ENCODE assay signal across 9 mouse cellular contexts in the genomic region with DNA sequence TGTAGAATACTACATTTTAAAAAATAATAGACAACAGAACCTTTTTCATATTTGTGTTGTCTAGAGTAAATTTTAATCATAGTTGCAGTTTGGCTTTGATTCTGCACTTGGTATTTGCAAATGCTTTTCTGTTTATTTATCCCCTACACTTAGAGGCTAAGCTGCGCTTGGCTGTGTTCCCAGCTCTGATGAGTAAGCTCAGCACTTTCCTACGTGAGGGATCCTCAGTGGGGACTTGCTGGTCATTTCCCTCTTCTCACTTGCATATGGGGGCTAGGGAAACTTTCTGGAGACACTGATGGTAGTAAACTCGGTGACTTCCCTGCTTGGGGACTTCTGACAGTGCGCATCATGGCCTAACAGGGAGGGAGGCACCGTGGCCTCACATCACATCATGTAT. TPM values are rescaled to one million over a fixed set of nuclear protein-coding genes. Genes with fewer than 3 reads are reported as not detected.
DNase-seq lines count a peak whose midpoint lies in the region; ATAC-seq and TF ChIP-seq lines count a peak whose summit lies in the region.
"Had no signal": no experiment of that assay in that cellular context is flagged by ENCODE, and none has a peak within 500 bp of the region (broad histone marks: within the 10 kb centered on the region; RNA-seq: fewer than 3 reads in every experiment).

No protein-coding gene starts in this region.

- no peak for TF ChIP-seq CTCF in kidney, adult 2 months (conservative IDR thresholded peaks at IDR 0.05; ENCODE audit: insufficient read depth, insufficient read length, low read depth, low read length)
- no peak for TF ChIP-seq CTCF in Patski (IDR thresholded peaks at IDR 0.05)

- no peaks in the 10 kb centered on the region for H3K9me3 ChIP-seq in kidney, embryonic 14.5 days (ENCODE audit: control insufficient read depth, low read length)
- H3K9me3 ChIP-seq: hindbrain, embryonic 15.5 days had no signal

- POLR2A ChIA-PET in Patski (lab: Charles Lee) = no interaction called here

- TF ChIP-seq POLR2A in kidney, adult 2 months (IDR thresholded peaks at IDR 0.05; ENCODE audit: low read depth, low read length) = no peak

- no peak overlapping the region for H3K9ac ChIP-seq in kidney, embryonic 14.5 days (ENCODE audit: low read depth, low read length)
- H3K9ac ChIP-seq: hindbrain, embryonic 15.5 days had no signal

- H3K4me3 ChIP-seq in kidney, adult 2 months (ENCODE audit: insufficient read depth, low read depth, low read length) = no peak overlapping the region
- no peak overlapping the region for H3K4me3 ChIP-seq in kidney, embryonic 14.5 days (ENCODE audit: low read length)
- H3K4me3 ChIP-seq: hindbrain, embryonic 15.5 days had no signal

- no peaks in the 10 kb centered on the region for H3K27me3 ChIP-seq in kidney, adult 2 months (replicated peaks; ENCODE audit: control insufficient read depth, insufficient read depth, low read length)
- H3K27me3 ChIP-seq in kidney, embryonic 14.5 days (ENCODE audit: control insufficient read depth, insufficient read depth, low read length) = no peaks in the 10 kb centered on the region
- no peaks in the 10 kb centered on the region for H3K27me3 ChIP-seq in Patski
- H3K27me3 ChIP-seq: hindbrain, embryonic 15.5 days had no signal

- H3K27ac ChIP-seq in kidney, adult 2 months (ENCODE audit: insufficient read depth, low read depth, low read length) = peak overlapping the region; percentile 7; the same call in 1 of the 2 replicates
- no peak overlapping the region; the same call in 1 of the 2 replicates for H3K27ac ChIP-seq in kidney, embryonic 14.5 days (ENCODE audit: low read depth, low read length)

- 36% methylated on average over 5 of the region's 5 CpGs for WGBS in kidney, adult 2 months
- WGBS in kidney, embryonic 14.5 days = 71% methylated on average over 5 of the region's 5 CpGs

- H3K4me1 ChIP-seq in kidney, adult 2 months (ENCODE audit: control insufficient read depth, insufficient read depth, low read length) = peaks cover 31% of the 10 kb centered on the region
- peaks cover 10% of the 10 kb centered on the region for H3K4me1 ChIP-seq in kidney, embryonic 14.5 days (ENCODE audit: control insufficient read depth, insufficient read depth, low read length)

- CTCF ChIA-PET in Patski (lab: Charles Lee) = interaction anchor here (1.0 kb wide), 1 partner anchor 10 kb away, joined by 3 read pairs; no protein-coding TSS in a partner anchor

- H3K36me3 ChIP-seq in kidney, adult 2 months (ENCODE audit: control insufficient read depth, insufficient read depth, low read length) = no peaks in the 10 kb centered on the region
- no peaks in the 10 kb centered on the region for H3K36me3 ChIP-seq in kidney, embryonic 14.5 days (ENCODE audit: control insufficient read depth, insufficient read depth, low read length)
- H3K36me3 ChIP-seq: hindbrain, embryonic 15.5 days had no signal

- DNase-seq in kidney, adult 2 months = peak; percentile 86
- peak; percentile 77 for DNase-seq in Patski (ENCODE audit: low read depth, low spot score)
- DNase-seq in gastrocnemius, adult 18-20 months (ENCODE audit: low spot score) = peak; percentile 33
- DNase-seq in kidney, postnatal 36 days = peak; percentile 81 to 86
- DNase-seq in right cerebral cortex, postnatal 25 days = peak; percentile 44
- no peak for DNase-seq in layer of hippocampus, postnatal 10 days (ENCODE audit: low spot score in 2 of 2)

- no peak overlapping the region for H3K4me2 ChIP-seq in kidney, embryonic 14.5 days (replicated peaks; ENCODE audit: low read depth, low read length)
- H3K4me2 ChIP-seq: hindbrain, embryonic 15.5 days had no signal

- ATAC-seq in kidney, embryonic 14.5 days (ENCODE audit: low FRiP score, low TSS enrichment) = no peak
- ATAC-seq in Patski = peak; percentile 75
- ATAC-seq in erythroid progenitor cell, adult 5-6 weeks (replicated peaks; ENCODE audit: low FRiP score, poor library complexity, severe bottlenecking) = no peak

- in situ Hi-C loops in Patski (cut with MboI; ENCODE audit: low pct_unique_long_range_greater_than_20kb) = loop anchor here (5.0 kb wide), 1 partner anchor 38 kb away; no protein-coding TSS in a partner anchor

RNA-seq across cellular contexts. Expression of a gene that starts 41.7 kb away (rescaled TPM):
- 14.4 and 15.3 TPM in 2 replicates for polyA plus RNA-seq in kidney, adult 2 months (2012; rRNA removed)
- polyA plus RNA-seq in kidney, embryonic 14.5 days (2014; fragmentation: Nextera tagmentation; extraction: Ambion mirVana) = 19.7 and 25.9 TPM in 2 replicates
- 22.9 TPM for polyA plus RNA-seq in Patski (2021)
- 1 to 10 TPM; 1.0 to 2.8 TPM for total RNA-seq in gastrocnemius, adult 18-20 months (2021)
- 10 to 100 TPM; 76.4 to 80.2 TPM for total RNA-seq in layer of hippocampus, postnatal 10 days (2021)
- not detected in 2 replicates for total RNA-seq in erythroid progenitor cell, adult 5-6 weeks (2015; ENCODE audit: low replicate concordance)
- total RNA-seq in erythroid progenitor cell, adult 5-6 weeks (2017; ENCODE audit: low replicate concordance) = 2.8 TPM in 1 of 2 replicates, not detected in the other

Comparison
In these comparisons a context has a peak if more than half of its experiments do, and no peak if none do; other contexts are left out.
1. DNase-seq: peak in kidney, adult 2 months (single experiment), Patski (single experiment), gastrocnemius, adult 18-20 months (single experiment), kidney, postnatal 36 days (2 of 2) and right cerebral cortex, postnatal 25 days (single experiment); none in layer of hippocampus, postnatal 10 days (0 of 2).
2. RNA of a gene that starts 41.7 kb away (total RNA-seq): 76.4 to 80.2 TPM in layer of hippocampus, postnatal 10 days; 1.0 to 2.8 TPM in gastrocnemius, adult 18-20 months and 2.8 TPM in erythroid progenitor cell, adult 5-6 weeks; every median in the first group is over 10 times any median in the second.